Mouse (Mus musculus): ENCODE results near the gene Egf.

GRCm38 (mm10) chr3:129657222-129657621, 97.9 kb downstream of the Egf start:
- TF ChIP-seq CTCF (IDR thresholded peaks at IDR 0.05; ENCODE audit: extremely low read depth, insufficient read depth, low read length) (no peak), POLR2A (IDR thresholded peaks at IDR 0.05; ENCODE audit: extremely low read depth, insufficient read depth, low read length) (no peak)

Measured in cortical plate, adult 2 months (tissue).